Mouse (Mus musculus) adrenal gland, postnatal 25 days (tissue): ENCODE measurements around the gene Rgl2. TPM values are rescaled to one million over a fixed set of nuclear protein-coding genes. Genes with fewer than 3 reads are reported as not detected.
"Not testable (repeated sequence)": the region's sequence is repeated elsewhere in the genome, so short reads cannot be mapped to it uniquely, and the experiment has no call there.

ENCODE experiments used
- DNase-seq: peaks from one replicate; pipeline ENCODE4 v3.0.0; 2021; ENCODE audit warnings: mixed read lengths
- total RNA-seq: library from RNA; stranded (reverse); gene quantifications from 2 replicates; pipeline ENCODE4 v1.2.3, GENCODE M21; 2021

Rgl2 gene
- total RNA-seq, 1 experiment from 2014 or later, result 72.7 TPM

DNA sequence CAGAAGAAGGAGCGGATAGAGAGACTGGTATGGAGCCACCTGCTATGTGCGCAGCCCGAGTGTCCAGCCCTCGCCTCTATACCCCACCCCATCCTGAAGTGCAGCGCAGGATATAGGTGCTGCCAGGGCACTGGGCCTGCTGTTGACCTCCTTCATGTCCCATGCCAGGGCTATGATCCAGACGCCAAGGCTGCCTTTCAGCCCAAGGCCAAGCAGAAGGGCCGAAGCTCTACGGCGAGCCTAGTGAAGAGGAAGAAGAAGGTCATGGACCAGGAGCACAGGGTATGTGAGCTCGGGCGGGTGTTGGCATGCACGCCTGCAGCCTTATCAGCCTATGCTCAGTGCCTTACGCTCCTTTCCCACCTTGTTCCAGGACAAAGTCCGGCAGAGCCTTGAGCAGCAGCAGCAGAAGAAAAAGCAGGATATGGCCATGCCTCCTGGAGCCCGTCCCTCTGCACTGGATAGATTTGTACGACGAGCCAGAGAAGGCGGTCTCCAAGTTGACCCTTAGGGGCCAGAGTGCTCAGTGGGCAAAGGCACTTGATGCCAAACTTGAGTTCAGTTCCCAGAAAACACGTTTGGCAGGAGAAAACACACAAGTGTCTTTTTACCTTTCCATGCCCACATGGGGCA, 19.7 kb downstream of the Rgl2 start:
- no peak for DNase-seq

DNA sequence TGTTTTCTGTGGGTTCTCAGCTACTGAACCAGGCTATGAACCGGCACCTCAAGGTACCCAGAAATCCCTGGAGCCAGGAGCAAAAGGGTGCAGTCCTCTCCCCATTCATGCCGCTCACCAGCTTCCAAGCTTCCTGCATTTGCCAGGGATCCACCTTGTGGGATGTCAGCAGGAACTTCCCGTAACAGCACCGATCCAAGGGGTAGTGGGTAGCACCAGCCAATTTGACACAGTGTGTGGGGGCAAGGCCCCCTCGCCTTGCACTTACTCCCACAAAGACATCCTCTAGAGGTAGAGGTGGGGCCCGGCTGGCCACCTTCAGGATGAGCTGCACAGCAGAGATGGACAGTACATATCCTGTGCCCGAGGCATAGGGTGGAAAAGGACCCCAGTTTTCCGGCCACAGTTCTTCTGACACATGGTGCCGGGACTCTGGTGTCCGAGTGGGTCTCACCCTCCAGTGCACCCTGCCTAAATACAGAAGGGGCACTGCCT, 20.8 kb downstream of the Rgl2 start:
- no peak for DNase-seq

DNA sequence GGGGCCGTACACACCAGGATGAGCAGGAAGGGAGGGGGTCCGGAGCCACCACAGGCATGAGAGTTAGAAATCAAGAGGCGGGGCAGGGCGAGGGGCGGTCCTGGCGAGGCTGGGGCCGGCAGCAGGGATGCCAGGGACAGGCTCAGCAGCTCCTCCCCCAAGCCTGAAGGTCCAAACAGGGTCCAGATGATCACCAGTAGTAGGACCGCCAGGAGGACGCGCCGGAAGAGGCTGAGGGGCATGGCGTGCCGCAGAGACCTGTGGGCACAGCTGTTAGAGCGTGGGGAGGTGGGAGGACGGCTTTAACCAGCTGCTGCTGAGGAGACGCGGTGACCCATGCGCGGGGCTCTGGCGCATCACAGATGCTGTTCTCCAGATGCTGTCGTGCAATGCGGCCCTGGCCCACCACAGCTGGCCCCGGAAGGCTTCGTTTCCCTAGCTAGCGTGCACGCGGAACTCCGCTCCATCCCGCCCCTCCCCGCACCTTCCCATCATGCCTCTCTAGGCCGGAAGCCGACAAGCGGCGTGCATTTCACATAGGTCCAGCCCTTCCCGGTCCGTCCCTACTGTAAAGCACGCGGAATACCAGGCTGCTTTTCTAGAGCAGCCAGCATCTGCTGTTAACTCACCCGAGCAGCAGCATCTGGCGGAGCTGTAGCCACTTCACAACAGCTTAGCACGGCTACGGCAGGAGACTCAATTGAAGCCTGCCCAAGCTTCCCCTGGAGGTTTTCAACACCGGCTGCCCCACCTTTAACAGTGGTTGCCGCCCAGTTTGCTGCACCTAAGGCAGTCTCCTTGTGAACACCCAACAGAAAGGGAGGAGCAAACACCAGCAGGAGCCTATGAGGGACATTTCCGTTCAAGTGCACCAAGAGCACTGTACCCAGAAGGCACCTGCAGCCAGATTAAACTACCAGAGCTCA, 21.9 kb downstream of the Rgl2 start, which contains the start of gene B3galt4:
TSS of gene B3galt4 (minus strand) at position 468 of the 926 bp plus-strand sequence.
- DNase-seq, result peak; percentile 83

DNA sequence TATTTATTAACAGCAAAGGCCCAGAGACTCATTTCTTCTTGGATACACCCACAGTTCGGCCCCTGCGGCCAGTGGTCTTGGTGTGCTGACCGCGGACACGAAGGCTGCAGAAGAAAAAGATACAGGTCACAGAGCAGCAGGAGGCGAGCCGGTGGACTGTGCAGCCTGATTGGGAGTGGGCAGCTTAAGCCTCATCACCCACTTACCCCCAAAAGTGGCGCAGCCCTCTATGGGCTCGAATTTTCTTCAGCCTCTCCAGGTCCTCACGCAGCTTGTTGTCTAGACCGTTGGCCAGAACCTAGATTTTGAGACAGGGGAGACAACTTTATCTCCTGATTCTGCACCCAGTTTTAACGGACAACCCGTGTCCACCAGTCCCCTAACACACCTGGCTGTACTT, 22.7 kb downstream of the Rgl2 start:
- not testable (repeated sequence) for DNase-seq

DNA sequence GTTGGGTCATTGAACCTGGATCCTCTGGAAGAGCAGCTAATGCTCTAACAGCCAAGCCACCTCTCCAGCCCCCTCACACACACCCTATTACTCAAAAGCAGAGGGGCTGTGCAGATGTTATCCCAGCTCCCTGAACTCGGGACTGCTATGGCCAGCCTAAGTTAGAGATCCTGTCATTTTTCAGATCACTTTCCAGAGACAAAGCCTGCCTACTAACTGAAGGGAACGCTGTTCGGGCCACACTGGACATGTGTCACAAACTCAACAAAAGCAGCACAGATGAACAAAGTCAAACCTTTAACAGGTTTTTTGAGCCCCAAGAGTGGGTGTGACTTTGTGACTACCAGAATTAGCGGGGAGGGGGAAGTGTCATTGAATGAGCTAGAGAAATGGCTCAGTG, 23.5 kb downstream of the Rgl2 start:
- no peak for DNase-seq

DNA sequence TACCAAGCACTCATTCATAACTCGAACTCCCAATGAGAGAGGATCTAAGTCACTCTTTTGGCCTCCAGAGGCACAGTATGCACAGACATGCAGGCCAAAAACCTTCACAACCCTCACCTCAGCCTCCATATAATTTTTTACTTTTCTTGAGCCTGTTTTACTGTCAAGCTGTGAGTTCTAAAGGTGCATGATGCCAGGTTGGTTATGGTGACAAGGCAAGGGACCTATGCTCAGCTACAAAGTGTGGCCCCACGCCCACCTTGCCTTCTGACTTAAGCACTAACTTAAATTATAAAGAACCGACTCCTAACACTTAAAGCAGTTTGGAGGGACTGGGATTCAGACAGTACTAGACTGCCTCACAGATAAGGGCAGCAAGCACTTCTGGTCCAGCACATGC, 24.0 kb downstream of the Rgl2 start:
- no peak for DNase-seq

DNA sequence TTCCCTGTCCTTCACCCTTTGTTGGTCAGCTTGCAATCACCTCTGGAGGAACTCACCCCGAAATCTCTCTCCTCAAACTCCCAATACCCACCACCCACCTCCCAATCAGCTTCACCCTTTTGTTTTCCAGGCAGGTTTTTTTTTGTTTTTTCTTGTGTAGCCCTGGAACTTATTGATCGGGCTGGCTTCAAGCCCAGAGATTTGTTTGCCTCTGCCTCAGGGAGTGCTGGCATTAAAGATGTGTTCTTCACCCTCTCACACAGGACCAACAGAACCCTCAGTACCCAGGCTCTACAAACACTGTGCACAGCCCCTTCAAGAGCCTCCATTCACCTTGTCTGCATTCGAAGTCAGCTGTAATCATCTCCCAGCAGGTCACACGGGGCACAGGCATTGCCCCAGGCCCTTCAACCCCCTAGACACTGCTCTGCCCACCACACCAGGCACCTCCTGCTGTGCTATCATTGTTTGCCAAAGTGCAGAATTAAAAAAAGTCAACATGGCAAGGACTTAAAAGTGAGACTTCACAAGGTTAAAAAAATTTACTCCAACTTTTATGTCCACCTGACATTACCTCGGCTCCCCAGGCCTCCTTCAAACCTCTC, 24.7 kb downstream of the Rgl2 start:
- no peak for DNase-seq

DNA sequence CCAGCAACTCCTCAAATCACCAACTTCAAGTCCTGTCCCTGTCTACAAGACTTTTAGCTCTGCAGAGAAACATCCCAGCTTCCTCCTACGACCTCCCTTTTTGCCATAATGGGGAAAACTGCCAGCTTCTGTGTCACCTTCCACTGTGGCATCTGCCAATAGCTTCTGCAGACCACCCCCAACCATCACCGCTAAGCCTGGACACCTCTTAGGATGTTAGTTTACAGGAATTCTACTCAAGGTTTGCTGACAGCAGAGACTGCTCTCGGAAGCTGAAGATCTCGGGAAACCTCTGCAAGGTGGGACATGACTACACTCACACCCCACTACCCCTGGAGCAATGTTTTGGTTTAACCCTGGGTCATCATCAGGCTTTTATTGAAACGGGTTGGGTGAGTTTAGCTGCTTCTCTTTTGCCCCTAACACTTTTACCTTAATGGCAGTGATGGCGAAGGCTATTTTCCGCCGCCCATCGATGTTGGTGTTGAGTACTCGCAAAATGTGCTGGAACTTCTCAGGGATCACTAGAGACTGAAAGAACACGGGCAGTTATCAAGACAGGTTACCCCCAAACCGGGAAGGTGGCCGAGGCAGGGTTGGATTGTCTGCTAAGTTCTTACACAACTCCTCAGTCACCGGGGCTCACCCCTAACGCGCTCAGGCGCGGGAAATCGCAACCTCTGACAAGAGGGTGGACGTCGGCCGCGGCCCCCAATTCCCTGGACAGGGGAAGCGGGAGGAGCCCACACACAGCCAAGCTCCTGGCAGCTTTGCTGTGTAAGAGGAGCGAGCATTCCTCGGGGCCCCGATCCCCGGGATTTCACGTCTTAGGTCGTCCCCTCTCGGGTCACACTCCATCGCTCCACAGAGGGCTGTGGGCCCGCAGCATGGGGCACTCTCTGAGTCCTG, 25.6 kb downstream of the Rgl2 start:
- peak; percentile 50 for DNase-seq

DNA sequence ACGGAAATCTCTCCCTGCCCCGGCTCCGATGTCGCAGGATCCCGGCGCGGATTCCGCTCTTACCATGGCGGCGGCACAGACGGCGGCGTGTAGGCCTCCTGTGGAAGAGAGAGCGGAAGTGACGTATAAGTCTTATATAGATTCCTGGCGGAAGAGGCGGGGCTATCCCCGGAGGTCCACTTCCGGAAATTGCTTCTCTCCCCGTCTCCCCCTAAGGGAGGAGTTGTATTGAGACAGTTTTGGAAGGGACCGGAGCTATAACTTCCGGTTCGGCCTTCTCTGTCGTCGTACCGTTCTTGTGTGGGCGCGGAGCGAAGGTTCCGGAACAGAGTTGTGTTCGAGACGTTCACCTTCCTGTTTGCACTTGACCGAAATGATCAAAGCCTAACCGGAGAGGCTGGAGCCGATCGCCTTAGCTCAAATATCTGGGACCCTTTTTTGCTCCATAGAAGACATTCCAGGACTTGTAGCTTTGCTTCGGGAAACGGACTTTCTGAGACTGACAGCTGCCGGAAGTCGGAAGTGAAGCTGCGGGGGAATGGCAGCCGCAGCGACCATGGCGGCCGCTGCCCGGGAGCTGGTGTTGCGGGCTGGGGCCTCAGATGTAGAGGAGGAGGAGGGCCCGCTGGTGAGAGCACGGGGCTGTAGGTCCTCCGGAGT, 26.3 kb downstream of the Rgl2 start, which contains the start of the genes Vps52 and Rps18:
TSS of gene Vps52 (plus strand) at position 258 of the 660 bp plus-strand sequence.
TSS of gene Rps18 (minus strand) at position 447 of the 660 bp plus-strand sequence.
- peak; percentile 83 for DNase-seq

DNA sequence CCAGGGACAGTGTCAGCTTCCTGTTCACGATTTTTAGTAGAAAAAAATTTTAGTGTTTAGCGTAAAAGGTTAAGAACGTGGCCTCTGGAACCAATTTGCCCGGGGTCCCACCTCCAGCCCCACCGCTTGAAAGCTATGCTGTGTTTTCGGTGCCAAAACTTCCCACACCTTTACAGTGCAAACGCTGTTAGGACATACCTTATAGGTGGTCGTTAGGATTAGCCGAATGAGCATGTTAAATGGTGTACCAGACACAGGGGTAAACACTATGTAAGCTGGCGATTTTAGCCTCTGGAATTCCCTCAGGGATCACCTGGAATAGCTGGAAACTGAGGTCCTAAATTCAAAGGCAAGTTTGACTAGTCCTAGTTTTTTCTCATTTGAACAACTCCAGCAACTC, 27.0 kb downstream of the Rgl2 start:
- DNase-seq, result no peak

DNA sequence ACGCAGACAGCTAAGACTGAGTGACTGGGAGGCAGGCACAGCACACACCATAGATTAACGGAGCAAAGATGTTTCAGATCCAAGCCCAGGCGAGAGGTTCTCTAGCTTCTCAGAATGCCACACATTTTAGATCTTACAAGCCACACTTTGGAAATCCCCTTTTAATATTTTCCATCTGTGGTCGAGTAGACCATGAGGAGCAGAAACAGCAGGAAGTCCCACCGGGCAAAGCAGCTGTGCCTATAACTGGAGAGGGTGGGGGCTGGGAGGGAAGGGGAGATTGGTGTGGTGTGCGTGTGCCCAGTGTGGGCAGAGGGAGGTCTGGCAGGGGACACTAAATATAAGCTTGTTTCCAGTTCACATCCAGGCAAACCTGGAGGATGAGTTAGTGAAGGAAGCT, 28.1 kb downstream of the Rgl2 start:
- DNase-seq, result no peak

DNA sequence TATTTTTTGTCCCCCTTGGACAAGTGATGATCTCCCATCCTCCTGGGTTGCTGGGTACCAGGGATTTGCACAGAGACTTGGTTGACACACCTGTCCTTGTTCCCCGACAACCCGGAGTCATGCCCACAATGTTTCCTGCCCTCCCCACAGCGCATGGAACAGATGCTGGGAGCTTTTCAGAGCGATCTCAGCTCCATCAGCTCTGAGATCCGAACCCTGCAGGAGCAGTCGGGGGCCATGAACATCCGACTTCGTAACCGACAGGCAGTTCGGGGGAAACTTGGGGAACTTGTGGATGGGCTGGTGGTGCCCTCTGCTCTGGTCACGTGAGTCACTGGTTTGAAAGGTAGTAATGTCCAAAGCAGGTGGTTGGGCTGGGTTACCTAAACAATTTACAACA, 29.1 kb downstream of the Rgl2 start:
- no peak for DNase-seq

DNA sequence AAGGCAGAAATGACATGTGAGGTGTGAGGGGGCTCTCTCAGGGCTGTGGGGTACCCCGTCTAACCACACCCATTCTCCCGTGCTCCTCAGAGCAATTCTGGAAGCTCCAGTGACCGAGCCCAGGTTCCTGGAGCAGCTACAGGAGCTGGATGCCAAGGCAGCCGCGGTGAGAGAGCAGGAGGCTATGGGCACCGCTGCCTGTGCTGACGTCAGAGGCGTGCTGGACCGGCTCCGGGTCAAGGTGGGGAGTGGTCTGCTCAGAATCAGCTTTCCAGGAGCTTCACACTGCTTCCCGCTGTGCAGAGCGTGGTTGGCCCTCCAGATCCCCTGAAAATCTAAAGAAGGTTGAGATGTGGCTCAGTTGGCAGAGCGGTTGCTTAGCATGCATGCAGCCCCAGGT, 29.8 kb downstream of the Rgl2 start:
- no peak for DNase-seq

DNA sequence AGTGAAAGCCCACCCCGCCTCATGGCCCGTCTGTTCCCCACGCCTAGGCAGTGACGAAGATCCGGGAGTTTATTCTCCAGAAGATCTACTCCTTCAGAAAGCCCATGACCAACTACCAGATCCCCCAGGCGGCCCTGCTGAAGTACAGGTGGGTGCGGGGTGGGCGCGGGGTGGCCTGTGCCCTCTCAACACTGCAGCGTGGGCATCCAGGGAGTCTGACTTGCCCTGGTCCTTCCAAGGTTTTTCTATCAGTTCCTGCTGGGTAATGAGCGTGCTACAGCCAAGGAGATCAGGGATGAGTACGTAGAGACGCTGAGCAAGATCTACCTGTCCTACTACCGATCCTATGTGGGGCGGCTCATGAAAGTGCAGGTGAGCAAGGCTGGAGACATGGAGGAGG, 30.6 kb downstream of the Rgl2 start:
- no peak for DNase-seq

DNA sequence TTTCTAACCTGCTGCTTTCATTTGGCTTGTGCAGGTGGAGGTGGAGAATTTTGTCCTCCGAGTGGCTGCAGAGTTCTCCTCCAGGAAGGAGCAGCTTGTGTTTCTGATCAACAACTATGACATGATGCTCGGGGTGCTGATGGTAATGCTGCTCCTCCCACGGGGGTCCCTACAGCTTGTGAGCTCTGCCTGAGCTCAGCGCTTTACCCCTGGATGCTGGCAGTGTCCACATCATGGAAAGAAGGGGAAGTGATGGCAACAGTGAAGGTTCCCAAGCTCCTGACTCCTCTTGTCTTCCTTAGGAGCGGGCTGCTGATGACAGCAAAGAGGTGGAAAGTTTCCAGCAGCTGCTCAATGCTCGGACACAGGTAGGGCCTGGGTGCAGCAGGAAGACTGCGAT, 33.5 kb downstream of the Rgl2 start:
- no peak for DNase-seq

DNA sequence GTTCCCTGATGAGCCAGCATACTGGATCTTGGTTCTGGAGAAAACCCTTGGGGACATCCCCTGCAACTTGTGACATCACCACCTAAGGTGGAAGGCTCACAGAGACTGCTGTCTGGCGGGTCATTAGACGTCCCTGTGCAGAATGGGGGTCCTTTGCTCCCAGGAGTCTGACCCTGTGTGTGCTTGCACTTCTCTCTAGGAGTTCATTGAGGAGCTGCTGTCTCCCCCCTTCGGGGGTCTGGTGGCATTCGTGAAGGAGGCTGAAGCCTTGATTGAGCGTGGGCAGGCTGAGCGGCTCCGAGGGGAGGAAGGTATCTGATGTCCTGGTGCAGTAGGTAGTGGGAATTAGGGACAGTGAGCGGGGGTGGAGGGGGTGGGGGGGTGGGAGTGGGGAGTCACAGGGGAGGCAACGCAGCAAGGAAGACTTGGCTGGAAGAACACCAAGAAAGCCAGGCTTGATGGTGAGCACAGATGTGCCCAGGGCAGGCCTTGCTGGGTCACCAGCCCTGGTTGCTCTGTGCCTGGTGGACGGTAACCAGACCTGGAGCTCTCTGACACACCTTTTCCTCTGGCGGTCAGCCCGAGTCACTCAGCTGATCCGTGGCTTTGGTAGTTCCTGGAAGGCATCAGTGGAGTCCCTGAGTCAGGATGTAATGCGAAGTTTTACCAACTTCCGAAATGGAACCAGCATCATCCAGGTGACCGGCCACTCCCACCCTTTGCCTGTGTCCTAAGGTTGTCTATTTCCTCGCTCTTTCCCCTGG, 35.9 kb downstream of the Rgl2 start:
- no peak for DNase-seq

DNA sequence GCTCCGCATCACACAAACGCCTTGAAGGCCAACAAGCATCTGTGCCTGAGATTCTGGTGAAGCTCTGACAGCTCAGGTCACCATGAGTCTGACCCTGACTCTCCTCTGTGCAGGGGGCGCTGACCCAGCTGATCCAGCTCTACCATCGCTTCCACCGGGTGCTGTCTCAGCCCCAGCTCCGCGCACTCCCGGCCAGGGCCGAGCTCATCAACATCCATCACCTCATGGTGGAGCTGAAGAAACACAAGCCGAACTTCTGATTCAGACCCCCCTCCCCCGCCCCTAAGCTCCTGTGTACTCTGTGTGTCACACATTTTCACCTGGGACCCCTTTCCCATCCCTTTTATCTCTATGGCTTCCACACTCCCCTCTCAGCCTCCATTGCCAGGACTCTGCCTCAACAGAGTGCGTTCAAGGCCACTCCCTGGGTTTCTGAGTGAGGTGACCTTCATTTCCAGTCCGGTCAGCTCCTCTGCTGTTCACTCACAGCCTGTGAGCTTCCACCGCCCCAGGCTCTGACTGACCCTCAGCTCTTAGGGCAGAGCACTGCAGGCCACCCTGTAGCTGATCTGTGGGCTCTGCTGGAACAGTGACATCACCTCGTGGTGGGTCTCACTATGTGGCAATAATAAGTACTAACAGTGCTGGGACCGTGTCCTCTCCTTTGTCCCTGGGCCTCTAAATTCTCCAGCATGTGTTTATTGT, 36.7 kb downstream of the Rgl2 start:
- no peak for DNase-seq

DNA sequence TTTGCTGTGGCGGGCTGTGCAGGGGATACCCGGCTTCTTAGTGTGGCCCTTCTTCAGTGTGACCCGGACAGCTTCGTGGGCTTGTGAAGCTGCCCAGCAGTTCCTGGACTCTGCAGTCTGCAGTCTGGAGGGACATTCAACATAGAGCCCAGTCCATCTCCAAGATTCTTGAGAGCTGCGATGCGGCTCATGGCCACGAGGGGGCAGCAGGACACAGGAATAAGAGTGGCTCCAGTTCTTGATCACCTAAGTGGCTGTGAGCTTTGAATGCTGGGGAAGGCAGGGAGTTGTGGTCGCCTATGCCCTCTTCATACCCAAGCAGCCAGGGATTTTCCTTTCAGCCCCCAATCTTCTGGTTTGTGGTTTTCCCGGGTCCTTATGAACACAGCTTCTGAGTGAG, 39.1 kb downstream of the Rgl2 start:
- DNase-seq, result peak; percentile 78

DNA sequence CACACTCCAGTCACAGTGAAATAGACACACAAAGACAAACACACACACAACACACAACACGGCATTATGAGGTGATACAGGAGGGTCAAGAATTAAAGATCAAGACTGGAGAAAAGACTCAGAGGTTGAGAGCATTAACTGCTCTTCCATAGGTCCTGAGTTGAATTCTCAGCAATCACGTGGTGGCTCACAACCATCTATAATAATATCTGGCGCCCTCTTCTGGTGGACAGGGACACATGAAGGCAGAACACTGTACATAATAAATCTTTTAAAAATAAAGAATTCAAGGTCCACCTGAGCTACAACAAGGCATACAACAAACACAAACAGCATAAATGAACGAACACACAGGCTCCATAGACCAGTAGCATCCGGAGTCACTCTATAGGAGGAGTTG, 39.6 kb downstream of the Rgl2 start:
- DNase-seq, result no peak

DNA sequence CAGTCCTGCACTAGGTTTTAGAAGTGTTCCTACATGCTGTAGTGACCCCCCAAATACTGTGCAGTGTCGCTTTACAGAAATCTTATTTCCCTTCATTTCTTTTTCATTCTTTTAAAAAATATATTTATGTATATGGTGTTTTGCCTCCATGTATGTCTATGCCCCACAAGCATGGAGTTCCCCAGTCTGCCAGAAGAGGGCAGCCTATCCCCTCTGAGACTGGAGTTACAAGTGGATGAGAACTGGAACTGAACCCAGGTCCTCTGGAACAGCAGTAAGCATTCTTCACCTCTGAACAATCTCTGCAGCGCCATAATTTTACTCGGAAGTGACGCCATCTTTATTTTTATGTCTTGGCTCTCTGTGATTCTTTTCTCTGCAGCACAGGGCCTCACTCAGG, 40.1 kb downstream of the Rgl2 start:
- DNase-seq, result no peak
